Mouse (Mus musculus) forebrain, embryonic 12.5 days (tissue): ENCODE results near the gene Cabin1. TPM values are rescaled to one million over a fixed set of nuclear protein-coding genes. Genes with fewer than 3 reads are reported as not detected.
A peak's percentile ranks its signal among the peaks of the same experiment; 100 is the strongest.

ENCODE experiments used
- ATAC-seq: fragments of 200-750 bp; cut with Nextera tagmentation; 2 replicates; pipeline ENCODE4 v1.8.0; 2017; ENCODE audit warnings: moderate TSS enrichment; ENCODE audit not compliant: low FRiP score
- H3K27ac ChIP-seq: fragments of 300-500 bp; sonication (generic); 2 replicates; pipeline ENCODE4 v1.5.1; 2016; ENCODE audit warnings: mild to moderate bottlenecking
- H3K27me3 ChIP-seq: fragments of 300-500 bp; sonication (generic); 2 replicates; pipeline ENCODE4 v1.6.1; 2016; ENCODE audit warnings: mild to moderate bottlenecking
- H3K36me3 ChIP-seq: fragments of 300-500 bp; sonication (generic); replicated peaks from 2 replicates; pipeline ENCODE4 v1.6.1; 2016; ENCODE audit warnings: mild to moderate bottlenecking
- H3K4me1 ChIP-seq: fragments of 300-500 bp; sonication (generic); 2 replicates; pipeline ENCODE4 v1.6.1; 2016
- H3K4me2 ChIP-seq: fragments of 300-500 bp; sonication (generic); 2 replicates; pipeline ENCODE4 v1.6.1; 2016; ENCODE audit warnings: mild to moderate bottlenecking, moderate library complexity
- H3K4me3 ChIP-seq: fragments of 300-500 bp; sonication (generic); replicated peaks from 2 replicates; pipeline ENCODE4 v1.5.1; 2016; ENCODE audit warnings: mild to moderate bottlenecking
- H3K9ac ChIP-seq: fragments of 300-500 bp; sonication (generic); 2 replicates; pipeline ENCODE4 v1.6.1; 2016; ENCODE audit warnings: mild to moderate bottlenecking
- H3K9me3 ChIP-seq: fragments of 300-500 bp; sonication (generic); 2 replicates; pipeline ENCODE4 v1.6.1; 2016
- WGBS: fragments of 180-500 bp; shearing (Covaris S2); methylation state at CpG from one replicate; pipeline ENCODE4 v1.1.7; 2016; 5-methylcytosine and 5-hydroxymethylcytosine counted together
- polyA plus RNA-seq: library from polyadenylated mRNA; unstranded; fragments of >200 nt; fragmentation: Nextera tagmentation; extraction: Ambion mirVana; gene quantifications from 2 replicates; pipeline ENCODE4 v1.2.1, GENCODE M21; 2016

The Cabin1 gene
- polyA plus RNA-seq, 1 experiment from 2014 or later, result 42.8 TPM

DNA sequence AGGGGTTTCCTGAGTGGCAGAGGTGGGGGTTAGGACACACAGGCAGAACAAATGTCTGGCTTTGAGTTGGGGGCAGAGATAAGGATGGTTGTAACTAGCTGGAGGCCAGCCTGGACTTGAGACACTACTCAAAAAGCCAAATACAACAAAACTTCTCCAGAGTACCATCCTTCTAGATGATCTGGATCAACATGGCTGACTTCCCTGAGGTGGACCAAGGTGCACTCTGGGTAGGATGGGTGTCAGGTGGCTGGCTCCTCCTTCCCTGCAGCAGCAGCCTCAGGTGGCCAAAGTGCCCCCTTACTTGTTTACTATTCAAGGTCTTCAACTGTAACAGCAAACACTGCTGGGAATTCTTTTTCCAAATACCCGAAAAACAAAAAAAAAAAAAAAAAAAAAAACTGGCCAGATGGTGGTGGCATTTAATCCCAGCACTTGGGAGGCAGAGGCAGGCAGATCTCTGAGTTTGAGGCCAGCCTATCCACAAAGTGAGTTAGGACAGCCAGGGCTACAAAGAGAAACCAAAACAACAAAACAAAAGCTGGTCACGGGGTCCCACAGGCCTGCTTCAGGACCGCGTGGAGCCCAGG lies 114.6 kb downstream of the Cabin1 start:
- H3K9me3 ChIP-seq, result no peaks in the 10 kb centered on the region
- H3K4me2 ChIP-seq, result no peak overlapping the region
- no peak for ATAC-seq
- H3K4me1 ChIP-seq, result peaks cover 1% of the 10 kb centered on the region; the same call in 1 of the 2 replicates
- WGBS, result 91% methylated on average over 4 of the region's 4 CpGs
- H3K9ac ChIP-seq, result no peak overlapping the region
- no peak overlapping the region for H3K4me3 ChIP-seq
- H3K27ac ChIP-seq, result no peak overlapping the region
- H3K36me3 ChIP-seq, result peaks cover 82% of the 10 kb centered on the region
- H3K27me3 ChIP-seq, result no peaks in the 10 kb centered on the region

DNA sequence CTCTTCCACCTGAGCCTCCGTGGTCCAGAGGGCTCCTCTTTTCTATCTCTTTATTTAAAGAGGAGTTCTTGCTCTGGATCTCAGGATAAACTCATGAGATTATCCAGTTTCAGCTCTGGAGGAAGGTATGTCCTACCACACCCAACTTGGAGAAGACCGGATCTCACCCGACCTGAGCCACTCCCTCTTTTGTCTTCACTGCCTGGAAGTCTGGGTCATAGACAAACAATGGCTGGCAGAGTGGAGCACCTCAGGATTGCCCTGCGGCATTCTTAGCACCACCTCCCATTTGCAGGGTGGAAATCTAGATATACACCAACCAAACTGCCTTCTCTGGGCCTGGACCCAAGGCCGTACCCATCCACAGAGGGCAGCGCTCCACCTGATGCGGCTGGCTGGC lies 115.1 kb downstream of the Cabin1 start:
- Histone ChIP-seq H3K9me3 (no peaks in the 10 kb centered on the region), H3K27me3 (no peaks in the 10 kb centered on the region), H3K4me3 (no peak overlapping the region), H3K36me3 (peaks cover 77% of the 10 kb centered on the region), H3K9ac (no peak overlapping the region), H3K4me1 (peaks cover 6% of the 10 kb centered on the region), H3K27ac (no peak overlapping the region), H3K4me2 (no peak overlapping the region)
- no peak for ATAC-seq
- WGBS, result 96% methylated on average over 7 of the region's 7 CpGs

DNA sequence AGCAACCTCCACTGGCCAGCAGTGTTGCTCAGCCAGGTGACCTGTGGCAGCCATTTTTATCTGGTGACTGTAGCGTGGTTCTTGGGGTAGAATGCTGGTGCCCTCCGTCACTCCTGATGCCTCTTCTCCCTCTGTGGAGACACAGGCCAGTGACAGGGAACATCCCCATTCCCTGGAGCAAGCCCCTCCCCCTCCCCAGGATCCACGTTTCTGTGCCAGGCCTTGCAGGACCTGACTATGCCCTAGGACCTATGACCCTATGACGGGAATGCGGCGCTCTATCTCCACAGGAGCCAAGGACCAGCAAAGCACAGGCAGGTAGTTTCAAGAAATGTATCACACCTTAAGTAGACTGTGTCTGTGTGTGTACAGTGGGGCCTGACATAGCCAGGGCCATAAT lies 116.0 kb downstream of the Cabin1 start:
- Histone ChIP-seq H3K4me2 (no peak overlapping the region), H3K9ac (no peak overlapping the region), H3K4me1 (peaks cover 15% of the 10 kb centered on the region), H3K4me3 (no peak overlapping the region), H3K9me3 (no peaks in the 10 kb centered on the region), H3K36me3 (peaks cover 69% of the 10 kb centered on the region), H3K27me3 (no peaks in the 10 kb centered on the region), H3K27ac (no peak overlapping the region)
- ATAC-seq, result no peak
- 90% methylated on average over 6 of the region's 6 CpGs for WGBS

DNA sequence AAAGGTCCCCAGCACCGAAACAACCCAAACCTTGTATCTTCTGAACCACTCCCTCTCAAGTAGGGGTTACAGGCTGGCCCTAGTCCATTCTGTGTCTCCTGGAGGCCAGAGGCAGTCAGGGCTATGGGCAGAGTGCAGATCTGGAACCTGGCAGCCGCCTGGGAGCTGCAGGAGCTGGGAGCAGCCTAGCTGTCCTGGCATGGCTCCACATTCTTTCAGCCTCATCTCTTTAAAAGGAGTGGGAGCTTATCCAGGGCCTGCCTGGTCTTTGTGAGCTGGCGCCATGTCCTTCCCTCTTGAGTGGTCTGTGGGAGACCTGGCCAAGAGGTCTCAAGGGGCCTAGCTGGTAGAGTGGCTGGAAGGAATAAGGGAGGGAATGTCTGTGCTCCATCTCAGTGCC lies 116.8 kb downstream of the Cabin1 start:
- H3K4me3 ChIP-seq, result no peak overlapping the region
- no peak for ATAC-seq
- 86% methylated on average over 3 of the region's 3 CpGs for WGBS
- H3K27me3 ChIP-seq, result no peaks in the 10 kb centered on the region
- no peak overlapping the region for H3K4me2 ChIP-seq
- no peak overlapping the region for H3K9ac ChIP-seq
- no peak overlapping the region for H3K27ac ChIP-seq
- peaks cover 62% of the 10 kb centered on the region for H3K36me3 ChIP-seq
- peaks cover 19% of the 10 kb centered on the region for H3K4me1 ChIP-seq
- H3K9me3 ChIP-seq, result no peaks in the 10 kb centered on the region

DNA sequence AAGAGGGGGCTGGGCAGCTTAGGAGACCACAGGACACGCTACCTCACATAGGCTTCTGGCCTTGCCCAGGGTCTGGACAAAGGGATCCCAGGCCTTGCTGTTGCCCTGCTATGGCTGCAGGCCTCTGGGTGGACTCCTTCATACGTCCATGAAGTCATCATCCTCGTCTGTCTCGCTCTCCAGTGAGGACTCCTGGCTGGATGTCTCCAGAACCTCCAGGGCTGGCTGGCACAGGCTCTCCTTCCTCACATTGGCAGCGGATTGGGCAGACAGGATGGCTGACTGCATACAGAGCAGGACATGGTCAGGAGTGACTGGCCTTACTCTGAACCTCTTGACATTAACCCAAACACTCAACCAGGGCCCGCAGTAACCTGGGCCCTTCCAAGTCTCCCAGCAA lies 117.7 kb downstream of the Cabin1 start:
- Histone ChIP-seq H3K27ac (no peak overlapping the region), H3K9me3 (no peaks in the 10 kb centered on the region), H3K4me1 (peaks cover 19% of the 10 kb centered on the region), H3K36me3 (peaks cover 52% of the 10 kb centered on the region), H3K4me2 (no peak overlapping the region), H3K4me3 (no peak overlapping the region), H3K9ac (no peak overlapping the region), H3K27me3 (no peaks in the 10 kb centered on the region)
- 94% methylated on average over 6 of the region's 6 CpGs for WGBS
- no peak for ATAC-seq

DNA sequence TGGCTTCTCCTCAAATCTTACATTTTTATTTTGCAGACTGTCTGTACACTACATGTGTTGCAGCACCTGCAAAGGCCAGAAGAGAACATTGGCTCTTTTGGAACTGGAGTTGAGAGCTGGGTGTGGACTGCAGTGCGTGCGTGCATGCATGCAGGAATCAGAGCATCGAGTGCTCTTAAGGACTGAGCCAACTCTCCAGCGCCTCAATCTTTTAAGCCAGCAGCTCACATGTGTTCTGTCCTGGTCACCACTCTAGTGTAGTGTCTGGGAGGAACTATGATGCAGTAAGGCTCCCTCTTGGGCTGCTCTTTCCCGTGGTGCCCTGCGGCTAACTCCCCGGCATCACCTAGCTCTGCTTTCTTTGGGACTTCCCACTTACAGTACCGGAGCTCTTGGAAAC lies 118.5 kb downstream of the Cabin1 start:
- 96% methylated on average over 8 of the region's 8 CpGs for WGBS
- H3K4me3 ChIP-seq, result no peak overlapping the region
- ATAC-seq, result no peak
- H3K36me3 ChIP-seq, result peaks cover 45% of the 10 kb centered on the region
- H3K9me3 ChIP-seq, result no peaks in the 10 kb centered on the region
- H3K4me2 ChIP-seq, result no peak overlapping the region
- peaks cover 19% of the 10 kb centered on the region for H3K4me1 ChIP-seq
- no peak overlapping the region for H3K9ac ChIP-seq
- H3K27me3 ChIP-seq, result no peaks in the 10 kb centered on the region
- no peak overlapping the region for H3K27ac ChIP-seq

DNA sequence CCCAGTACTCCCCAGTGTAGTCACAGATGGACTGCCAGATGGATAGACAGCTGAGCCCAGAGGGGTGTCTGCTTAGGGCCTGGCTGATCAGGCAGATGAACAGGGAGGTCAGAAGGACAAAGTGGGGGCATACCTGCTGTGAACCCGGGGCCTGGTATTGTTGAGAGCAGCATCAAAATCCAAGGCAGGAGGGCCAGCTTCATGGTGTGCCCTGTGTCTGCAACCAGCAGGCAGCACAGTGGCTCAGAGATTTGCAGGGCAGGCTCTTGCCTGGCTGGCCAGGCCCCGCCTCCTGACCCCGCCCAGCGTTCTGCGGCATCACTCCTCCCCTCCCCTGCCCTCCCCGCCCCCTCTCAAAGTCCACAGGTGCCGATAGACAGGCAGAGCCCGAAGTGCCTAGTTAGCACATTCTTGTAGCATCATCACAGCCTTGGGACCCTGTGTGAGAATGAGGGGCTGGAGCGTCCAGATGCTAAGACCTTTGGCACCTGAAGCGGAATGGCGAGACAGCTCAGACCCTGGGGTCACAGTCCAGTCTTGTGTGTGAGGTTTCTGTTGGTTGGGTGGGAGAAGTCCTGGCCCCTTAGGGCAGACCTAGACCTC lies 120.3 kb downstream of the Cabin1 start, which contains the start of gene Susd2:
Gene Susd2, minus strand, starts transcription at position 268 of the 603 bp plus-strand sequence.
- no peaks in the 10 kb centered on the region for H3K9me3 ChIP-seq
- peaks cover 28% of the 10 kb centered on the region for H3K36me3 ChIP-seq
- peak within 1 kb of the TSS; percentile 40 for H3K4me2 ChIP-seq
- H3K4me3 ChIP-seq, result no peak within 1 kb of the TSS
- peaks cover 19% of the 10 kb centered on the region for H3K4me1 ChIP-seq
- peak within 1 kb of the TSS; percentile 53; the same call in 1 of the 2 replicates for H3K27ac ChIP-seq
- no peaks in the 10 kb centered on the region for H3K27me3 ChIP-seq
- peak; percentile 69 for ATAC-seq
- 5% methylated on average over 9 of the region's 11 CpGs for WGBS
- H3K9ac ChIP-seq, result peak within 1 kb of the TSS; percentile 17; the same call in 1 of the 2 replicates

DNA sequence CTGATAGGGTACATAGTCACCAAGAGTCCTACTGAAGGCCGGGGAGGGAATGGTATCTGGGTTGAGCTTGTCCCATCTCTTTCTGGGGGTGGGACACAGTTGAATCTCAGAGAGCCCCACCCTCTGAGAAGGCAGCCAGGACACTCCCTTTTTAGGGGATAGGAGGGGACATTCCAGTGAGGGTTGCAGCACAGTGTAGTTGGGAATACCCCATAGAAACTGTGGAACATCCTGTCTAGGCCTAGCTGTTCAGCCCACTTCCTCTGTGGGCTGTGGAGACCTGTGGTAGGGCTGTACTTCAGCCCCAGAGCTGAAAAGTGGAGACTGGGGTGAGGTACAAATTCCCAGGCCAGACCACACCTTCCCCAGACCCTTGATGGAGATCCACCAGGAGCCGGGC lies 121.2 kb downstream of the Cabin1 start:
- Histone ChIP-seq H3K4me1 (peaks cover 19% of the 10 kb centered on the region), H3K4me3 (no peak overlapping the region), H3K27ac (0 out of 2 replicates have a peak overlapping the region, but pooled peaks have one; percentile 53), H3K4me2 (no peak overlapping the region), H3K9ac (no peak overlapping the region), H3K9me3 (no peaks in the 10 kb centered on the region), H3K36me3 (peaks cover 19% of the 10 kb centered on the region), H3K27me3 (no peaks in the 10 kb centered on the region)
- no peak for ATAC-seq
- 89% methylated on average over 2 of the region's 2 CpGs for WGBS

DNA sequence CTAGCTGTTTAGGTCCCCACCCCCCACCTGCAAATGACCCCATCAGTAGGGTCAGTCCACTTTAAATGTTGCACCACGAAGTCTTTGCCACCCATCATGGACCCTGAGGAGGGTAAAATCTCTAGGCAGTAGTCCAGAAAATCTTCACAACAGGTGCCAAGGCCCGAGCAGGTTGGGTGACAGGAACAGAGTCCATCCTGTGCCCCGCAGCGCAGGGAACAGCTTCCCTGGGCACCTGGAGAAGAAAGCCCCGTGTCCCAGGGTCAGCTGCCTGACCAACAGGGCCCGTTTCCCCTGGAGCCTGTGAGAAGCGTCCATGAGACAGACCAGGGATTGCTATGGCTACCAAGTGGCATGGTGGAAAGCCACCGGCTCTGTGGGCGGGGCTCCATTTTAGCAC lies 121.7 kb downstream of the Cabin1 start:
- peaks cover 19% of the 10 kb centered on the region for H3K4me1 ChIP-seq
- no peak overlapping the region for H3K4me2 ChIP-seq
- no peak for ATAC-seq
- no peak overlapping the region for H3K4me3 ChIP-seq
- 78% methylated on average over 9 of the region's 9 CpGs for WGBS
- no peaks in the 10 kb centered on the region for H3K27me3 ChIP-seq
- H3K36me3 ChIP-seq, result peaks cover 14% of the 10 kb centered on the region
- no peaks in the 10 kb centered on the region for H3K9me3 ChIP-seq
- no peak overlapping the region for H3K27ac ChIP-seq
- no peak overlapping the region for H3K9ac ChIP-seq

DNA sequence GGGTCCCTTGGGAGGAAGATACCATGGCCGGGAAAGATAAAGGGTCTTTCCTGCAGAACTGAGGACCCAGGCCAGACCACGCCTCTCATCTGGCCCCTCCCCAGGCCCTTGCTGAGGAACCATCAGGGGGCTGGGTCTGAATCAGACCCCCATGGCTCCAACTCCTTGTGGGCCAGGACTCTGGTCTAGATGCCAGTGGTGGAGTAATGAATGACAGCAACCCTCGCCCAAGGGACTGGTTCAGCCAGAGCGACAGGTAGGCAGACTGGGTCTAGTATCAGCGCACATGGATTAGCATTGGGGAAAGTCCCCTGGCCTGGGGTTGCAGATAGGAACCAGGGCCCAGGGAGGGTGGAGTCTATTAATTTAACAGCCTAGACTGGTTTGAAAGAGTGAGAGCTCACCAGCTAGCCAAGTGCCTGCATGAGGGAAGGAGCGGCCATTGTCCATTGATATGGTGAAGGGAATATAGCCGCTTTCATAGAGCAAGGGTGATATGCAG lies 122.4 kb downstream of the Cabin1 start:
- Histone ChIP-seq H3K4me2 (no peak overlapping the region), H3K27ac (no peak overlapping the region), H3K4me3 (no peak overlapping the region), H3K4me1 (peaks cover 19% of the 10 kb centered on the region), H3K27me3 (no peaks in the 10 kb centered on the region), H3K9ac (no peak overlapping the region), H3K36me3 (peaks cover 10% of the 10 kb centered on the region), H3K9me3 (no peaks in the 10 kb centered on the region)
- 93% methylated on average over 7 of the region's 7 CpGs for WGBS
- no peak for ATAC-seq

DNA sequence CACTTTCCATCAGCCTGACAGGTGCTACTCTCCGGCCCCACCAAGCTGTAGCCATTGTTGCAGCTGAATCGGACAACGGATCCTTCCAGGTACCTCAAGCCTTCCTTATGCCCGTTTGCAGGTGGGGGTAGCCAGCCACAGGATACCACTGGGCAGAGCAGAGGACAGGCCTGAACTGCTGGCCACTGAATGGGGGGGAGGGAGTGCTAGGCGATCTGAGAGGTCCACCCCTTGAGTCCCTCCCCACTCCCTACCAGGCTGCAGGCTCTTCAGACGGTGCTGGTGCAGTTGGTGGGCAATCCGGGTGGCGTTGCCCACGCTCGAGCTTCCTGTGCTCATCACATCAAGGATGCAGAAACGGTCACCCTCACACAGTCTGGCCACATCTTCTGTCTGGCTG lies 126.4 kb downstream of the Cabin1 start:
- Histone ChIP-seq H3K4me2 (no peak overlapping the region), H3K27me3 (no peaks in the 10 kb centered on the region)
- 91% methylated on average over 11 of the region's 11 CpGs for WGBS

DNA sequence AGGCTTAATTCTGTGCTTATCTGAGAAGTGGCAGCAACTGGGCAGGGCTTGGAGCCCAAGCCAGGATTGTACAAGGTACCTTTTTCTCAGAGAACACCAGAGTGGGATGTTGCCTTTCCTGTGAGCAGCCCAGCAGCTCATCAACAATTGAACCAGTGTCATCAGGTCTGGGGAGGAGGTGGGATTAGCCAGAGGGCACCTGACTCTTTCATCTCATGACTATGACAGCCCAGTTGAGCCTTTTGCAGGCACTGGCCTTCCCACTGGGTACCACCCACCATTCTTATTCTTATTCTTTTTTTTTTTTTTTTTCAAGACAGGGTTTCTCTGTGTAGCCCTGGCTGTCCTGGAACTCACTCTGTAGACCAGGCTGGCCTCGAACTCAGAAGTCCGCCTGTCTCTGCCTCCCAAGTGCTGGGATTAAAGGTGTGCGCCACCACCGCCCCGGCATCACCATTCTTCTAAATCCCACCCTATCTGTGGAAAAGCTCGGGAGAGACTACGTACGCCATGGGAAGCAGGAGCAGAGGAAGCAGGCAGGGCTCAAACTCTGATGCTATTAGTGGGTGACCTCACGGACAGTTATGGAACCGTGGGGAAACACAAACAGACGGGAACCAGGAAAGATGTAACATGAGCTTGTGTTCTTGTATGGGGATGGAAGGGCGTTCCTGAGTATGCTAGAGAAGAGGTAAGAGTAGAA lies 127.9 kb downstream of the Cabin1 start:
- Histone ChIP-seq H3K9me3 (no peaks in the 10 kb centered on the region), H3K27me3 (no peaks in the 10 kb centered on the region), H3K36me3 (no peaks in the 10 kb centered on the region), H3K4me3 (no peak overlapping the region), H3K4me2 (no peak overlapping the region), H3K9ac (no peak overlapping the region), H3K27ac (no peak overlapping the region), H3K4me1 (no peaks in the 10 kb centered on the region)
- peak; percentile 15; the same call in 1 of the 2 replicates for ATAC-seq
- 90% methylated on average over 12 of the region's 12 CpGs for WGBS

More for the DNA sequence above, 126.4 kb downstream of the Cabin1 start:
- Histone ChIP-seq H3K4me1 (0 out of 2 replicates have a peak, but pooled peaks cover under 1% of the 10 kb centered on the region), H3K9ac (no peak overlapping the region), H3K9me3 (no peaks in the 10 kb centered on the region), H3K27ac (no peak overlapping the region), H3K4me3 (no peak overlapping the region), H3K36me3 (no peaks in the 10 kb centered on the region)
- ATAC-seq, result no peak
